Mouse (Mus musculus): ENCODE measurements around the gene Gng12.
"Not testable (repeated sequence)": the region's sequence is repeated elsewhere in the genome, so short reads cannot be mapped to it uniquely, and the experiment has no call there.

The Gng12 gene

GRCm38 (mm10) chr6:66896119-66896920, at the start of gene Gng12:
Gene Gng12, plus strand, starts transcription at chr6:66896397.
- peak; percentile 55 to 56 for DNase-seq (ENCODE audit: low spot score in 2 of 2)

DNA sequence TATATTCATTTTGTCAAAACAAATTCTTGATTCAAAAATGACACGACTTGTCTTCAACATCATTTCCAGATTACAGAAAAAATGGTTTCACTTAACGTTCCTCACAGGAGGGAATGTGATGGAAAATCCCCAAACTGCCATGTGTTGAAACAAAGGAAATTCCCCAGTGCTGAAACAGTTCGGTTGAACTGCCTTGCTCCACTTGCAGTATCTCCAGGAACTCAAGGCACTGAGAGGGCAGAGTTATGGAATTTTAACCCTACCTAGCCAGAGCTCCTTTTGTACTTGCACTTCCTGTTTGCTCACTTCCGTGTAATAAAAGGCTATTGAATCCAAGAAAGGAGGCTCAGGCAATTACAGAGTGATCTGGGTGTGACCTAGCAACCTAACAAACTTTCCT, 47.3 kb upstream of the Gng12 start:
- DNase-seq (ENCODE audit: low spot score in 2 of 2), result no peak

GRCm38 (mm10) chr6:66856236-66856635, 40.0 kb upstream of the Gng12 start:
- DNase-seq (ENCODE audit: low spot score in 2 of 2), result no peak

DNA sequence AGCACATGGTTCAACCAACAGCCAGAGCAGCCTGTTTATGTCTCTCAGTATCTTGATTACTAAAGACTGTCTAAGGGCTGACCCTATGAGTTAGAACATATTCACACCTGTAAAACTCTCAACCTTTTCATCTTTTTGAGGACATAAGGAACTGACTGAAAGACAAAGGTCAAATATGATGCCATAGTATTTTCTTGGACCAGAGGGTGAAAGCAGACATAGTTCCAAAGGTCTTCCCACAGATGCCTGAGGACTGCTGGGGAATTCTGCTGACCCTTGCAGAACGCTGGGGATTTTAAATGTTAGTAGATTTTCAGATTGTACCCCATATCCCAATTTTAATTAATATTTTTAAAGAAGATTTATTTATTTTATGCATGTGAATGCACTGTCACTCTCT, 37.8 kb upstream of the Gng12 start:
- no peak for DNase-seq (ENCODE audit: low spot score in 2 of 2)

- no peak for DNase-seq (ENCODE audit: low spot score in 2 of 2)
Observed at GRCm38 (mm10) chr6:66859391-66859790, 36.8 kb upstream of the Gng12 start.

GRCm38 (mm10) chr6:66864463-66864862, 31.7 kb upstream of the Gng12 start:
- no peak for DNase-seq (ENCODE audit: low spot score in 2 of 2)

DNA sequence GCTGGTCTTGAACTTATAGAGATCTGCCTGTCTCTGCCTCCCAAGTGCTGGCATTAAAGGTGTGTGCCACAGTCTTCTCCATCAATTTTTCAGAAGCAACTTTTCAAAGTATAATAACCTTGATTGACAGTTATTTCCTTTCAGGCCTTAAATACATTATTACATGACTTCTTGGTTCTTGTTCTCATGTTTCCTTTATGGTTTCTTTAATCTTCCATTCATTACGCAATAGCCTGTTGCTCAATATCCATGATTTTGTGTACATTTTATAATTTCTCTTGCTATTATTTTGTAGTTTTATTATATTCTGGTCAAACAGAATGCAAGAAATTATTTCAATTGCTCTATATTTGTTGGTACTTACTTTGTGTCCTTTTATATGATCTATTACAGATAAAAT, 29.9 kb upstream of the Gng12 start:
- DNase-seq (ENCODE audit: low spot score in 2 of 2), result no peak

DNA sequence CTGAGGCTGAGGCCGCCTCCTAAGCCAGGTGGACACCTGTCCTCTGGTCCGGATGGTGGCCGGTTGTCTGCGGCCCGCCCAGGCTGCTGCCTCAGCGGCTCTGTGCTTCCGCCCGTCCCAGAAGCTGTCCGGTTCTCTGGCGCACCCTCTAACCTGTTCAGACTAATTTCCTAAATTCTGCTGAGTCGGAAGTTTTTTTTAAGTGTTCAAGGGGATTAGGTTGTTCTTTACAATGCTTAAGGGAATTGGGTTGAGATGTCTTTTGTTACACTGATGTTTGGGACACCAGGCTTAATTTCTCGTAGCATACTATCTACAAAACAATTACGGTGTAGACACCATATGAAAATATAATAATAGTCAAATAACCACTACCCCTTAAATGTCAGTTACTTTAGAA, 19.1 kb upstream of the Gng12 start:
- DNase-seq (ENCODE audit: low spot score in 2 of 2), result not testable (repeated sequence)

GRCm38 (mm10) chr6:66890349-66891158, 5.6 kb upstream of the Gng12 start:
- no peak for DNase-seq (ENCODE audit: low spot score in 2 of 2)

DNA sequence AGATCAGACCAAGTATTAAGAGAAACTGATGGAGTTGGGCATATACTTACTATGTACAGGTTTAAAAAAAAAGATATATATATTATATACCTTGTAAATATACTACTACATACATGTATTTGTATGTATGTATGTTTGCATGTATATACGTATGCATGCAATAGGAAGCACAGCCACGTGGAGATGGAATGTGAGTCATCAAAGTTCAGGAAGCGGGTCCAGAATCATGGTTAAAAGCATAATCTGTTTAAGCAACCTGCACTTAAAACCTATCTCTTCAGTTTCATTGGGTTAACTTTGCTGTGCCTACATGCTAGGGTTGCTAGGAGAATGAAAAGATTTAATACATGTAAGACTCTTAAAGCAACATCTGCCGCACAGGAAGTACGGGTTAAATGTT, 2.2 kb upstream of the Gng12 start:
- DNase-seq (ENCODE audit: low spot score in 2 of 2), result no peak

DNA sequence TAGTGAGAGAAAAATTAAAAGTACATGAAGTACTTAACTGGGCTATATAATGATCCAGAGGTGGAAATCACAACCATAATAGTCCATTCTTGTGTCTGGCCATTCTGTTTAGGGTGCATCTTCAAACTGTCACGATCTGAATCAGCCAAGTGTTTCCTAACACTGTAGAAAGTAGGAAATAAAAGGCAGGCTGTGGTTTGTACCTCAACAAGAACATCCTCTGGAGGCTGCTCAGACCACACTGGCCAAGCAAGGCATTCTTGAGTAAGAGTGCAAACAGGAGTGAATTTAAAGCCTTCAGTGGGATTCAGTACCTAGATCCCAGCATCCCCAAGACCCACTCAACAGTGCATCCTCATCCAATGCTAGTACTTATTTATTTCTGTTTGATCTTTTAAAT, 1.2 kb upstream of the Gng12 start:
- DNase-seq (ENCODE audit: low spot score in 2 of 2), result no peak

- no peak for DNase-seq (ENCODE audit: low spot score in 2 of 2)
Observed at GRCm38 (mm10) chr6:66896921-66897645, 886 bp downstream of the Gng12 start.

GRCm38 (mm10) chr6:66897994-66898393, 1.8 kb downstream of the Gng12 start:
- DNase-seq (ENCODE audit: low spot score in 2 of 2), result no peak

DNA sequence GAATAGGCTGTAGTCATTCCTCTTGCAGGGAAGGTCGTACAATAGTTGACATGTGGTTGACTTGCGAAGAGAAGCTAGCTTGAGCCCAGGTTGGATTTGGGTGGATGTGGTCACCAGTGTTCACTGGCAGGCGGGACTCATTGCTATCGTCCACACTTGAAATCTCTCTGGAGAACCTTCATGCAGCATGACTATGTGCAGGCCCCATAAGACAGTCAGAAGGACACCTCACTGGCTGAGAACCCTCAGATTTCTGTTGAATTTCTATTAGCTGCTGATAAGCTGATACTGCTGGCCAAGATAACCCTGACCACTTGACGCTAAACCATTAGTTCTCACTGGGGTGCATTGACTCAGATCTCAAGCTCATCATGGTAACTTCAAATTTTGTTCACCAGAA, 5.7 kb downstream of the Gng12 start:
- DNase-seq (ENCODE audit: low spot score in 2 of 2), result no peak

- DNase-seq (ENCODE audit: low spot score in 2 of 2), result peak; percentile 33 to 38
Observed at GRCm38 (mm10) chr6:66903206-66903605, 7.0 kb downstream of the Gng12 start.

GRCm38 (mm10) chr6:66903720-66904119, 7.5 kb downstream of the Gng12 start:
- DNase-seq (ENCODE audit: low spot score in 2 of 2), result no peak

DNA sequence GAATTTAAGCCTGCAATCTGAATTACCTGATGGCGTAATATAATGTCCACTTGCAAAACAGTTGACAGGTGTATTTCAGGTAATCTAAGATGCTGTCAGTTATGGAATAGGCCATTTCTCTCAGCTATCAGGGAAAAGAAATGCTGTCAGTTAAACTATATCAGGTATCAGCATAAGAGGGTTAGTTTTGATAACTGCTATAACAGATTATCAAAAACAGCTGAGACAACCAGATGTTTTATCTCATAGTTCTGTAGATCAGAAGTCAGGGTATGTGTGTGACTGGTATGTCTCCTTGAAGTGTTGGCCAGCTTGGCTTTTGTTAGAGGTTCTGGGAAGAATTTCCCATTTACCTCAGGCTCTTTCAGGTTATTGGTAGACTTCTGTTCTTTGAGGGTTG, 10.0 kb downstream of the Gng12 start:
- no peak for DNase-seq (ENCODE audit: low spot score in 2 of 2)

DNA sequence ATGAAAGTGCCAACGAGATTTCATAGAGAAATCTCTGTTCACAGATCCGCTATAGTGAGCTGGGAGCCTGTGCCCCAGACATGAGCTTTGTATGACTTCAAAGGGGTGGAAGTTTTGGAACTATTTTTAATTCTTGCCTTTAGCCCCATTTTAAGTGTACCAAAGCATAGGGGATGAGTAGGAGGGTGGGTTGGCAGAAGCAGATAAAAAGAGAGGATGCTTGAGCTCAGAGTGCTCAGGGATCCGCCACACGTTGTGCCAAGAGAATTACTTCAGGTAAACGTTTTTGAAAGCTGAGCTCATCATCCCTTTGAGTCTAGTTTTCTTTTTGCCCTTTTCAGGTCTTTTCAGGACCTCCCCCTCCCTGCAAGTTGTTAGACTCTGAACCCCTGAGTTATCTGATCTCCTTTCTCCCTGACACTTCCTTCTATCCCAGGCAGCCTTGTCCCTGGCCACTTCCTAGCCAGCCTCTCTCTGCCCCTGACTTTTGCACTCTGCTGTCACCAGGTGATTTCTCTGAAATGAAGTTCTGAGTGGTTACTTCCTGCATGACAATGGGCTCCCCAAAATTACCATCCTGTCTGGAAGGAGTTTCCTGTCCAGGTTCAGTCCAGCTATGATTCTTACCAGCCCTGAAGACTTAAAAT, 12.3 kb downstream of the Gng12 start:
- DNase-seq (ENCODE audit: low spot score in 2 of 2), result no peak

DNA sequence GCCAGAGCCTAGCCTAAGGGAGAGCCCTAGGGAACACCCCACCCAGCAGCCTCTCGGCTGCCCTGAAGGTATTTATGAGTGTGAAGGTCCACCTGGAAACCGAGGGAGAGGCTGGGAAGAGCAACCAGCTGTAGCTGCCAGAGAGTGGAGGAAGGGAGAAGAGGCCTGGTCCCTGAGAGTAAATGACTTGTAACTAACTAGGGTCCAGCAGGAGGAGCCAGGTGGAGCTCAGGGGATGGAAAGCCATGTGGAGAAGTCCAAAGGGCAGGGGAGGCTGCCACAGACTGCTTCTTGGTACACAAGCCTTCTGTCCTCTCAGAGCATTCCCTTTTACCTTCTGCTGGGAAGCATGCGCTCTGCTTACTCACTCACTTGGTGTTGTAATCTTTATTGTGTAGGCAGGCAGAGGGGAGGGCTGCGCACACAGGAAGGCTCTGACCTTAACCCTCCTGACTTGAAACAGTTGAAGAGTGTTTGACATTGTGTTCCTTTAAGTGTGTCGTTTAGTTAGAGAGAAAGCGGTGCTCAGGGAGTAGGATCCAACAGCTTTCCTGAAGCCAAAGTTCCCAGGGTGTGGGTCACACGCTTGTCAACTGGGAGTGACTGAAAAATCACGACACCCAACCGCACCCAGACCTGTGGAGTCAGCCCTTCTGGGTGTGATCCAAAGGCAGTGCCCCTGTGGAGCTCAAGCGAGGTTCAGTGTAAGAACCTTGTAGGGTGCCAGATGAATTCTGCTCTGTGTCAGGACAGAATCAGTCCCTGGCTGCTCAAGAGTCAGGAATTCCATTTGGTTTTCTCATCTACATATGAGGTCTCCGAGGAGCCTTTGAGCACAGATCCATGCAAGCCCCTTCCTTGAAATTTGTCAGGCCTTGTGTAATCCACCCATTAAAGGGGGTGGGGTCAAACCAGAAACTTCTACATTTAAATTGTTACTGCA, 14.6 kb downstream of the Gng12 start:
- DNase-seq (ENCODE audit: low spot score in 2 of 2), result no peak

DNA sequence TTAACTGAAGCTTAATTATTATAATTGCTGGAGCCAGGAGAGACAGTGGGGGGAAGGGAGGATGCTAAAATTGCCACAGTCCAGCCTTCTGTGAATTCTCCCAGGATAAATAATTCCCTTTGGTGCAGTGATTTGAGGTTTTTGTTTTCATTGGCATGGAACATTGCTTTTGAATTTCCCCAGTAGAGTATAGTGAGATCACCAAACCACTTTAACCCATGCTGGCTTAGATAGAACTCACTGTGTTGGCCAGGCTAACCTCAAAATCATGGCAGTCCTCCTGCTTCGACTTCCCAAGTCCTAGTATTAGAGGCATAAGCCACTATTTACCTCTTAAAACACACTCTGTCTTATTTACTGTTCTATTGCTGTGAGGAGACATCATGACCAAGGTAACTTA, 17.2 kb downstream of the Gng12 start:
- no peak for DNase-seq (ENCODE audit: low spot score in 2 of 2)

DNA sequence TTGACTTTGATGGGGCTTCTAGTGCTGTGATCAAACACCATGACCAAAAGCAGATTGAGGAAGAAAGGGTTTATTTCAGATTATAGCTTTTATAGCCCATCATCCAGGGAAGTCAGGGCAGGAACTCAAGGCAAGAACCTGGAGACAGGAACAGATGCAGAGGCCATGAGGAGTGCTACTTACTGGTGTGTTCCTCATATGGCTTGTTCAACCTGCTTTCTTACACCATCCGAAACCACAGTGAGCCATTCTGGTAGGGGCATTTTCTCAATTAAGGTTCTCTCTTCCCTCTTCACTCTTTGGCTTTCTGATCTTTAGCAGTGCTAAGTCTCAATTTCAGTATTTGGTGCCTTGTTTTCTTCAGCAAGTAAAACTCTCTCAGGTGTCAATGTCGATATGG, 19.4 kb downstream of the Gng12 start:
- DNase-seq (ENCODE audit: low spot score in 2 of 2), result no peak

Data from right cerebral cortex, postnatal 36 days (tissue).